Mouse (Mus musculus): Measurements from ENCODE around the gene Ppp1r14a. TPM values are rescaled to one million over a fixed set of nuclear protein-coding genes. Genes with fewer than 3 reads are reported as not detected.
A peak's percentile ranks its signal among the peaks of the same experiment; 100 is the strongest.

Ppp1r14a gene
- polyA plus RNA-seq, 1 experiment from 2014 or later, result 10.1 TPM

DNA sequence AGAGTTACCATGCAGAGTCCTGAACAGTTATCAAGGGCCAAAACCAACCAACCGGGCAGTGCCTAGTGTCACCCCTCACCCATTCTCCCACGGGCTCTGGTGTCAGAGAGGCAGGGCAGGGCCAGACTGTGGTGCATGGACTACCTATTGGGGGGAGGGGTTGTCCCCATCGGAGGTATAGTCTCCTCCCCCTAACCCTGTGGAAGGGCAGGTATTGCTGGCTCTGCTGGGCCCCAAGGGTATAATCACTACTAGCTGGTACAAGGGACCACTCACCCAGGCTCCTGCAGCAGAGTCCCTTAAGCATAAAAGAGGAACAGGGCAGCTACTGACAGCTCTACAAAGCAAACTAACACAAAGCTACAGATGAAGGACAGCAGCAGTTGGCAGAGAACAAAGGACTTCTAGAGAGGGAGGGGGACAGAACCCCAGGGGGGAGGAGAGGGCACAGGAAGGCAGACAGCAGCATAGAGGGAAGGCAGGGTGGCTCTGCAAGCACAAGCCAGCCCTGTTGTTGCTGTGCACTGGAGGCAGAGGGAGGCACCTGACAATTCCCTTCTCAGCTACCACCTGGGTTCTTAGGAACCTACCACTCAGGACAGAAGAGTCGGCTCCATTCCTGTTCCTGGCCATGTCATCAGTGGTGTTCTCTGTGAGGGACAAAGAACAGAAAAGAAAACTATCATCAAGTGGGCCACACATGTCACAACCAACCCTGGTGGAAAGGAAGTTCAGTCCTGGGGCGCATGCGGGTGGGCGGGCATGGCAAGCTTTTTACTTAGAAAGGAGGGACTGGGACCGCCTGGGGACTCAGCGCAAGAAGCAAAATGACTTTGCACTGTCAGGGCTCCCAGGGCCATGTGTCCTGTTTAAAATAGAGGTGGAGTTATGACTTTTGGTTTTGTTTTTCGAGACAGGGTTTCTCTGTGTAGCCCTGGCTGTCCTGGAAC lies 29.1 kb upstream of the Ppp1r14a start:
- WGBS, result 70% methylated on average over 10 of the region's 10 CpGs
- no peak for ATAC-seq (ENCODE audit: insufficient number of reproducible peaks, insufficient read depth, low FRiP score, low TSS enrichment, low read depth)
- H3K27ac ChIP-seq, result 0 out of 2 replicates have a peak overlapping the region, but pooled peaks have one; percentile 35

DNA sequence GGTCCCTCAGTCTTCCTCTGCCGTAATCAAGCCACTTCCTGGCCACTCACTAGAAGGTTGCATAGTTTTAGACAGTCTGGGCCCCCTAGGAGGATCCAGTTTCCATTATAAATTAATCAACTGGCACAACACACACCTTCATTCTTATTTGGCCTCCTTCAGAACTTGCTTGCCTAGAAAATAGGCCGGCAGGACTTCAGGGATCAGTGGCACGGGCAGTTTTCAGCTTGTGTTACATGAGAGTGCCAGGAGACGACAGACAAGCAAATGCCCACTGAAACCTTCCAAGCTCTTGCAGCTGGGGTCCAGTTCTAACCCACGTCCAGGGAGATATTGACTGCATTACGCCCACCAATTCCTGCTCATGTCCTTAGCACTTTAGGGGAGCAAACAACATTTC lies 27.0 kb upstream of the Ppp1r14a start:
- H3K9ac ChIP-seq, result no peak overlapping the region
- ATAC-seq (ENCODE audit: insufficient number of reproducible peaks, insufficient read depth, low FRiP score, low TSS enrichment, low read depth), result no peak
- H3K4me2 ChIP-seq, result no peak overlapping the region
- H3K27me3 ChIP-seq, result no peaks in the 10 kb centered on the region
- H3K36me3 ChIP-seq, result no peaks in the 10 kb centered on the region
- WGBS, result 58% methylated on average over 6 of the region's 6 CpGs
- H3K4me3 ChIP-seq, result no peak overlapping the region
- no peaks in the 10 kb centered on the region for H3K9me3 ChIP-seq
- peaks cover 23% of the 10 kb centered on the region for H3K4me1 ChIP-seq
- H3K27ac ChIP-seq, result no peak overlapping the region

More for the DNA sequence above, 29.1 kb upstream of the Ppp1r14a start:
- Histone ChIP-seq H3K4me2 (no peak overlapping the region), H3K4me1 (peaks cover 16% of the 10 kb centered on the region), H3K9ac (no peak overlapping the region), H3K4me3 (no peak overlapping the region), H3K9me3 (no peaks in the 10 kb centered on the region), H3K36me3 (no peaks in the 10 kb centered on the region), H3K27me3 (no peaks in the 10 kb centered on the region)

GRCm38 (mm10) chr7:29263831-29264230 lies 25.3 kb upstream of the Ppp1r14a start:
- H3K36me3 ChIP-seq, result no peaks in the 10 kb centered on the region
- no peak overlapping the region for H3K4me3 ChIP-seq
- H3K27ac ChIP-seq, result no peak overlapping the region
- no peak overlapping the region for H3K4me2 ChIP-seq
- 86% methylated on average over 3 of the region's 3 CpGs for WGBS
- no peak for ATAC-seq (ENCODE audit: insufficient number of reproducible peaks, insufficient read depth, low FRiP score, low TSS enrichment, low read depth)
- peaks cover 19% of the 10 kb centered on the region for H3K4me1 ChIP-seq
- no peaks in the 10 kb centered on the region for H3K9me3 ChIP-seq
- no peaks in the 10 kb centered on the region for H3K27me3 ChIP-seq
- no peak overlapping the region for H3K9ac ChIP-seq

DNA sequence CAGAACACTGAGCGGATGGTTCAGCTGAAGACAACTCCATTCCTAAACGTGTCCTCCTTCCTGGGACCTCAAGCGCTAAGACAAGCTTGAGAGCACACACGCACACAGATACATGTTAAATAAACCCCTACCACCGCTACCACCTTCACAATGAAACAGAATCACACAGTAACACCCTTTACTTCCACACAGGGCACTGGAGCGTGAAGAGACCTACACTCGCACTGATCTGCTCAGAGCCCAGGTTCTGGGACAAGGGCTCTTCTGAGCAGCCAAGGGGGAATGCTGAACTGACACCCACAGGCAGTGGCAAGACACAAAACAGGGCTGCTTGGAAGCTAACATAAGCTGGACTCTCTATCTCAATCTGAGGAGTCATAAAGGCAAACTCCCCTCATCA lies 23.5 kb upstream of the Ppp1r14a start:
- 79% methylated on average over 7 of the region's 7 CpGs for WGBS
- H3K4me2 ChIP-seq, result no peak overlapping the region
- no peaks in the 10 kb centered on the region for H3K9me3 ChIP-seq
- no peak overlapping the region for H3K9ac ChIP-seq
- H3K27ac ChIP-seq, result no peak overlapping the region
- H3K4me1 ChIP-seq, result peaks cover 17% of the 10 kb centered on the region; the same call in 1 of the 2 replicates
- no peaks in the 10 kb centered on the region for H3K36me3 ChIP-seq
- H3K4me3 ChIP-seq, result no peak overlapping the region
- no peaks in the 10 kb centered on the region for H3K27me3 ChIP-seq
- no peak for ATAC-seq (ENCODE audit: insufficient number of reproducible peaks, insufficient read depth, low FRiP score, low TSS enrichment, low read depth)

DNA sequence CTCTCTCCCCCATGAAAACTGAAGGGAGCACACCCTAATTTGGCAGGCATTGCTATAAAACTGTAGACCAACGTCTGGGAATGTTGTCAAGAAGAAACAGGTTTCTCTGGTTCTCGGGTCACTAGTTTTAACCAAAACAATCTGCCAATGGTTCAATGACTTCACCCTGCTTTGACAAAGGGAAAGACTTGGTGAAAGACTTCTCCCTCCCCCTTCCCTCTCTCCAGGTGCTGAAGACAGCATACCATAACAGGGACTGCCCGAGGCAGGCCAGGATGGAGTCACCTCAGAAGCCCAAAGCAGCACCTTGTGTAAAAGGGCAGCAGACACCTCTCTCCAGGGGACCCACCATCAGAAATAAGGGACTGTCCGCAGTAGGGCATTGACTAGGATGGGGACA lies 22.2 kb upstream of the Ppp1r14a start:
- no peaks in the 10 kb centered on the region for H3K9me3 ChIP-seq
- no peak overlapping the region for H3K9ac ChIP-seq
- no peaks in the 10 kb centered on the region for H3K27me3 ChIP-seq
- WGBS, result 48% methylated on average over 4 of the region's 4 CpGs
- ATAC-seq (ENCODE audit: insufficient number of reproducible peaks, insufficient read depth, low FRiP score, low TSS enrichment, low read depth), result no peak
- no peak overlapping the region for H3K4me3 ChIP-seq
- H3K4me1 ChIP-seq, result peaks cover 17% of the 10 kb centered on the region; the same call in 1 of the 2 replicates
- no peak overlapping the region for H3K4me2 ChIP-seq
- no peak overlapping the region; the same call in 1 of the 2 replicates for H3K27ac ChIP-seq
- H3K36me3 ChIP-seq, result no peaks in the 10 kb centered on the region

DNA sequence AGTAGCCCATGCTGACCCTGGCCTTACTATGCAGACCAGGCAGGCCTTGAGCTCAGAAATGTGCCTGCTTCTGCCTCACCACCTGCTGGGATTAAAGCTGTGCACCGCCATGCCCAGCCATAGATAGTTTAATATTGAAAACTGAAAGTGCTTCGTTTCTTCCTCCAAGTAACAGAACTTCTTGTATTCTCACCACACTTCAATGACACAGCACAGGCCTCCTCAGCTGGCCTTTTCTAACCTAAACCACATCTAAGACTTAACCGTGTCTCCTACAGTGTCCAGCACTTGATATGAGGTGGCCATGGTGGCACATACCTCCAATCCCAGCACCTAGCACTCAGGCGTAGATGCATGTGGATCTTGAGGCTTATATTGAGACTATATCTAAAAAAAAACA lies 18.7 kb upstream of the Ppp1r14a start:
- H3K4me1 ChIP-seq, result peaks cover 12% of the 10 kb centered on the region; the same call in 1 of the 2 replicates
- H3K27ac ChIP-seq, result no peak overlapping the region
- H3K4me2 ChIP-seq, result no peak overlapping the region
- H3K36me3 ChIP-seq, result no peaks in the 10 kb centered on the region
- H3K9me3 ChIP-seq, result no peaks in the 10 kb centered on the region
- H3K27me3 ChIP-seq, result no peaks in the 10 kb centered on the region
- 82% methylated on average over 4 of the region's 4 CpGs for WGBS
- H3K9ac ChIP-seq, result no peak overlapping the region
- H3K4me3 ChIP-seq, result no peak overlapping the region
- no peak for ATAC-seq (ENCODE audit: insufficient number of reproducible peaks, insufficient read depth, low FRiP score, low TSS enrichment, low read depth)

DNA sequence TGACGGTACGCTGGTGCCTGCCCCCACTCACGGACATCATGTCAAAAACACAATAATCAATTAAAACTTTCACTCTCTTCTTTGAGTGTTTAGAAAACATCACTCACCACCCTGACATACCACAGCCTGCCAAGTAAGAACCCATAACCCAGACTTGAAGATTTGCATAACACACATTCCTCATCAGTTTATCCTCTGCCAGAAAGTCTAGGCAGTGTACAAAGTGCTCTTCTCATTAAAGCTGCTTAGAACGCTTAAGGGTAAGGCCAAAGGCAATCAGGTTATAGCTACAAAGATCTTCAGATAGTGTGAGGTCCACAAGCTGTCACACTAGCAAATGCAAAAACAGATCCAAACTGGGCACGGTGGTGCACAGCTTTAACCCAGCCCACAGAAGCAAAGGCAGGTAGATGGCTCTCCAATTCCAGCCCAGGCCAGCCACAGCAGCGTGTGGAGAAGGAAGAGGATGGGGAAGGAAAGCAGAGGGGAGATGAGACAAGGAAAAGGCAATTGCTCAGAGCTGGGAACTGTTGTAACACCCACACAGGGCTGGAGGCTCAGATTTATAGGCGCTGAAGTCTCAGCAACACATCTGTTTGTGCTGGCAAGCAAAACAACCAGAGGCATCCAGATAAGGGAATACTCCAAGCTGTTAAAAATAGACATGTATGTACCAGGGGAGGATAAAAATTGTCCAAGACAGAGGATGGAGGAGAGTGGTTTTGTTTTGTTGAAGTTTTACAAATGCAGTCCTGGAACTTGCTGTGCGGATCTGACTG lies 17.2 kb upstream of the Ppp1r14a start:
- Histone ChIP-seq H3K4me1 (peaks cover 10% of the 10 kb centered on the region), H3K4me3 (no peak overlapping the region), H3K4me2 (no peak overlapping the region), H3K9me3 (no peaks in the 10 kb centered on the region), H3K9ac (peak overlapping the region; percentile 41; the same call in 1 of the 2 replicates), H3K36me3 (no peaks in the 10 kb centered on the region), H3K27me3 (no peaks in the 10 kb centered on the region), H3K27ac (no peak overlapping the region)
- WGBS, result 67% methylated on average over 8 of the region's 8 CpGs
- no peak for ATAC-seq (ENCODE audit: insufficient number of reproducible peaks, insufficient read depth, low FRiP score, low TSS enrichment, low read depth)

- 45% methylated on average over 5 of the region's 5 CpGs for WGBS
- Histone ChIP-seq H3K27me3 (peaks cover 26% of the 10 kb centered on the region), H3K27ac (no peak overlapping the region), H3K4me3 (no peak overlapping the region), H3K4me1 (peaks cover 15% of the 10 kb centered on the region), H3K9me3 (no peaks in the 10 kb centered on the region), H3K9ac (no peak overlapping the region), H3K4me2 (no peak overlapping the region), H3K36me3 (no peaks in the 10 kb centered on the region)
- no peak for ATAC-seq (ENCODE audit: insufficient number of reproducible peaks, insufficient read depth, low FRiP score, low TSS enrichment, low read depth)
Observed at GRCm38 (mm10) chr7:29276715-29277114, 12.4 kb upstream of the Ppp1r14a start.

DNA sequence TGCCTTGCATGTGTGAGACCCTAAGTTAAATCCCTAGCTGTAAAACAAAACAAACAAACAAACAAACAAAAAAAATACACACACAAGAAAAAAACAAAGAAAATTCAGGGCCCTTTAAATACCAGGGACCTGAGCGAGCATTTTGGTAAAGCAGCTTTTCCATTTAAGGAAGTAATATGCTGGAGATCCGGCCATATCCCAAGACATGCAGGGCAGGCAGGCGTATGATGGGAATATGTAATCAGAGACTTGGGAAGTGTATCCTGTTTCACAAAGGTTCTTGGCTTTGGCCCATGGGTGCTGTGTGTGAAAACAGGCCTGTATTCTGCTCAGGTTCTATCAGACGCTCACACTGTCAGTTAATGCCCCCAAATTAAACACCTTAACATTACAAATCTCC lies 11.6 kb upstream of the Ppp1r14a start:
- Histone ChIP-seq H3K4me2 (no peak overlapping the region), H3K9ac (no peak overlapping the region), H3K4me3 (no peak overlapping the region), H3K27me3 (peaks cover 34% of the 10 kb centered on the region), H3K9me3 (no peaks in the 10 kb centered on the region), H3K4me1 (peaks cover 21% of the 10 kb centered on the region), H3K36me3 (no peaks in the 10 kb centered on the region), H3K27ac (no peak overlapping the region)
- WGBS, result 74% methylated on average over 4 of the region's 4 CpGs
- ATAC-seq (ENCODE audit: insufficient number of reproducible peaks, insufficient read depth, low FRiP score, low TSS enrichment, low read depth), result no peak

- Histone ChIP-seq H3K9ac (no peak overlapping the region), H3K4me1 (peaks cover 21% of the 10 kb centered on the region), H3K9me3 (no peaks in the 10 kb centered on the region), H3K27me3 (peaks cover 46% of the 10 kb centered on the region), H3K36me3 (no peaks in the 10 kb centered on the region), H3K27ac (no peak overlapping the region), H3K4me3 (no peak overlapping the region), H3K4me2 (no peak overlapping the region)
- ATAC-seq (ENCODE audit: insufficient number of reproducible peaks, insufficient read depth, low FRiP score, low TSS enrichment, low read depth), result no peak
Observed at GRCm38 (mm10) chr7:29279261-29279660, 9.8 kb upstream of the Ppp1r14a start.

DNA sequence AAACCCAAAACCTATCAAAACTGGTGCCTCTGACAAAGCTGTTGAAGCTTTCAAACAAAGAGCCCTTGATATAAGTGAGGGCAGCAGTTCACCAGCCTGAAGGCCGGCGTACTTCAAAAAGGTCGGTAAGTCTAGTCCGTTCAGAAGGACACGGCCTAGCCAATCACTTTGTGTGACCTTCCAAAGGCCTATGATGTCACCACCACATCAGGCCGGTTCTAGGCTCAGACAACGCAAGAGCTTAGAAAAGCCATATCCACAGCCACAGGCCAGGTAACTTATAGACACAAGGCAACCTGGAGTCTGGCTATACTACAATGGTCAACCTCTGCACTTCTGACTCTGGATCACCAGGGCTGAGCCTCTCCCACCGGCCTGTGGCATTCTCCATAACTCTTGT lies 9.2 kb upstream of the Ppp1r14a start:
- Histone ChIP-seq H3K27ac (no peak overlapping the region), H3K9me3 (no peaks in the 10 kb centered on the region), H3K4me2 (peak overlapping the region; percentile 97), H3K4me1 (peaks cover 21% of the 10 kb centered on the region), H3K27me3 (peaks cover 47% of the 10 kb centered on the region), H3K4me3 (peak overlapping the region; percentile 61), H3K9ac (no peak overlapping the region), H3K36me3 (no peaks in the 10 kb centered on the region)
- ATAC-seq (ENCODE audit: insufficient number of reproducible peaks, insufficient read depth, low FRiP score, low TSS enrichment, low read depth), result no peak
- 72% methylated on average over 8 of the region's 8 CpGs for WGBS

All from embryonic facial prominence, embryonic 13.5 days (tissue).